Mouse (Mus musculus) heart, postnatal 0 days (tissue): ENCODE results near the gene Lrrc23.

Experiments used
- CTCF ChIP-seq: IDR thresholded peaks from 2 replicates; pipeline ENCODE4 v1.5.1; 2016; ENCODE audit warnings: antibody characterized with exemption, control low read depth, low read depth
- EP300 ChIP-seq: IDR thresholded peaks from 2 replicates; pipeline ENCODE4 v1.6.1; 2016; ENCODE audit warnings: antibody characterized with exemption, low read depth

DNA sequence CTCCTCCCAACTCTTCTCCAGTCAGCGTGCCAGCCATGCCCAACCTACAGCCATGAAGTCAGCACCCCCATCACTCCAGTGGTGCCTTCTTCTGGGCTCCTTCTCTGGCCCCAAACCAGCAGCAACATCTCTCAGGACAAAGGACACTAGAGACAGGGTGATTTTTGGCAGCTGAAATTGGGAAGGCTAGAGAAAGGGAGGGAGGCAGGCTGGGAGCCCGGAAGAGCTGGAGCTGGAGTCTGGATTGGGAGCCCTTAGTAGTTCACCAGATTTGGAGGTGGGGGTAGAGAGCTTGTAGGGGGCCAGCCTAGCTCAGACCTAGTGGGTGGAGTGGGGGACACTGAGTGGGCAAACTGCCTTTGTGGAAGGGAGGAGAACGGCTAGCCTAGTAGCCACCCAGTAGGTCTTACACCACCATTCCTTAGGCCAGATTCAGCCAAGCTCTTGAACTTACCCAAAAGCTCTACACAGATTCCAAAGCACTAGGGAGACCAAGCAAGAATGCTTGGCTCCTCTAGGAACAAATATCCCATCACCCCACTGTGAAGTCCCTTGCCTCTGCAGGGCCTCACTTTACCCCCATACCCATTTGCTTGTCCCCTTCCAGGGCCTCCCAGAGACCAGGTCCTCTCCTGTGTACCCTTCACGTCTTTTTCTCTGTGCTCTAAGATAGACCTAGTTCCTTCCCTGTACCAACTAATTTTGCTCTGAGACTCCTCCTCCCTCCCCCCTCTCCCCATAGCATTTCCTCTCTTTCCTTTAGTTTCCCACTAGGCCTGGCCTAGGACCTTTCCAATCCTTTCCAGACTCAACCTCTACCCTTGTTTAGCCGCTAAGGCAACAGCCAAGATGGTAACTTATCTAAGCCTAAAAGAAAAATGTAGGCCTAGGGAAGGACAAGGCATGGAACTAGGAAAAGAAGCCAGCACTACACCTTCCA is 21.3 kb downstream of the Lrrc23 start:
- TF ChIP-seq CTCF (no peak), EP300 (no peak)
